ENCODE assay signal across 16 mouse cellular contexts in genomic region chr8:124631966-124632365, GRCm38 (mm10). TPM values are rescaled to one million over a fixed set of nuclear protein-coding genes. Genes with fewer than 3 reads are reported as not detected.
DNase-seq lines count a peak whose midpoint lies in the region; ATAC-seq and TF ChIP-seq lines count a peak whose summit lies in the region.
"Had no signal": no experiment of that assay in that cellular context is flagged by ENCODE, and none has a peak within 500 bp of the region (broad histone marks: within the 10 kb centered on the region; RNA-seq: fewer than 3 reads in every experiment).

No protein-coding gene starts in this region.

- peaks cover 29% of the 10 kb centered on the region for H3K4me1 ChIP-seq in heart, embryonic 16.5 days (ENCODE audit: control insufficient read depth, insufficient read depth, low read length)

- ATAC-seq in heart, embryonic 16.5 days (replicated peaks; ENCODE audit: extremely low read depth, insufficient read depth, low FRiP score) = no peak
- ATAC-seq: Patski had no signal

- no peaks in the 10 kb centered on the region for H3K9me3 ChIP-seq in heart, embryonic 16.5 days (replicated peaks; ENCODE audit: control insufficient read depth, low read length)
- H3K9me3 ChIP-seq: embryonic facial prominence, embryonic 12.5 days; limb, embryonic 15.5 days; midbrain, embryonic 12.5 days had no signal

- intact Hi-C loops in gastrocnemius, adult 2 months (cut with DNase I) = no loop called here
- intact Hi-C loops in gastrocnemius, postnatal 14 days (cut with DNase I; ENCODE audit: low total_unique reads) = no loop called here
- intact Hi-C loops in left cerebral cortex, adult 2 months (cut with DNase I) = no loop called here

- no peak for DNase-seq in gastrocnemius, adult 2 months
- no peak for DNase-seq in gastrocnemius, postnatal 14 days
- no peak for DNase-seq in left cerebral cortex, adult 2 months (ENCODE audit: extremely low spot score in 1 of 2, low spot score in 2 of 2)
- no peak for DNase-seq in left cerebral cortex, adult 8-10 months (ENCODE audit: low spot score in 2 of 2)
- DNase-seq in natural killer cell, adult 2 months (ENCODE audit: low spot score in 2 of 2) = no peak
- no peak for DNase-seq in layer of hippocampus, postnatal 25 days (ENCODE audit: extremely low spot score in 1 of 2, low spot score in 1 of 2)
- DNase-seq: adrenal gland, postnatal 10 days; B cell, adult 2 months; cerebellum, adult 18-20 months; gastrocnemius, postnatal 25 days had no signal

- no peak for TF ChIP-seq CTCF in gastrocnemius, adult 2 months (IDR thresholded peaks at IDR 0.05)
- TF ChIP-seq CTCF in left cerebral cortex, adult 2 months (IDR thresholded peaks at IDR 0.05) = no peak

- H3K27me3 ChIP-seq in heart, embryonic 16.5 days (ENCODE audit: control insufficient read depth, insufficient read depth, low read length) = no peaks in the 10 kb centered on the region
- H3K27me3 ChIP-seq in myocyte (ENCODE audit: control insufficient read depth, insufficient read depth, insufficient read length) = no peaks in the 10 kb centered on the region
- H3K27me3 ChIP-seq: embryonic facial prominence, embryonic 12.5 days; limb, embryonic 15.5 days; midbrain, embryonic 12.5 days; Patski had no signal

- TF ChIP-seq POLR2A in myocyte (IDR thresholded peaks at IDR 0.05; ENCODE audit: insufficient read length, low read depth) = no peak

- no peaks in the 10 kb centered on the region for H3K79me2 ChIP-seq in myocyte (ENCODE audit: control insufficient read depth, insufficient read depth)

- H3K4me3 ChIP-seq in gastrocnemius, adult 2 months = no peak overlapping the region
- H3K4me3 ChIP-seq in left cerebral cortex, adult 2 months = no peak overlapping the region
- H3K4me3 ChIP-seq in heart, embryonic 16.5 days (ENCODE audit: low read length) = no peak overlapping the region
- H3K4me3 ChIP-seq in myocyte = no peak overlapping the region
- H3K4me3 ChIP-seq: embryonic facial prominence, embryonic 12.5 days; limb, embryonic 15.5 days; midbrain, embryonic 12.5 days had no signal

- no peak overlapping the region for H3K9ac ChIP-seq in heart, embryonic 16.5 days (ENCODE audit: low read length)
- H3K9ac ChIP-seq: embryonic facial prominence, embryonic 12.5 days; limb, embryonic 15.5 days; midbrain, embryonic 12.5 days had no signal

- H3K36me3 ChIP-seq in heart, embryonic 16.5 days (ENCODE audit: control insufficient read depth, insufficient read depth) = peaks cover 16% of the 10 kb centered on the region
- H3K36me3 ChIP-seq in myocyte (ENCODE audit: control insufficient read depth, insufficient read depth) = peaks cover 13% of the 10 kb centered on the region

- H3K4me2 ChIP-seq in heart, embryonic 16.5 days (ENCODE audit: low read depth, low read length) = no peak overlapping the region
- no peak overlapping the region for H3K4me2 ChIP-seq in myocyte (ENCODE audit: low read depth)
- H3K4me2 ChIP-seq: embryonic facial prominence, embryonic 12.5 days; limb, embryonic 15.5 days; midbrain, embryonic 12.5 days had no signal

- H3ac ChIP-seq in myocyte (ENCODE audit: control insufficient read depth, insufficient read length) = no peak overlapping the region

- WGBS in heart, embryonic 16.5 days = 55% methylated on average over 7 of the region's 7 CpGs

- peak overlapping the region; percentile 69; the same call in 1 of the 2 replicates for H3K27ac ChIP-seq in gastrocnemius, adult 2 months
- peak overlapping the region; percentile 73 for H3K27ac ChIP-seq in left cerebral cortex, adult 2 months
- peak overlapping the region; percentile 97 for H3K27ac ChIP-seq in heart, embryonic 16.5 days (ENCODE audit: low read length)
- H3K27ac ChIP-seq: embryonic facial prominence, embryonic 12.5 days; limb, embryonic 15.5 days; midbrain, embryonic 12.5 days had no signal

TF ChIP-seq in myocyte, 11 proteins besides CTCF, POLR2A, EP300 and RAD21:
- TF ChIP-seq MAX (IDR thresholded peaks at IDR 0.05; ENCODE audit: low read depth) = no peak
- no peak for TF ChIP-seq TCF3 (IDR thresholded peaks at IDR 0.05; ENCODE audit: insufficient read length, low read depth)
- TF ChIP-seq E2F4 (IDR thresholded peaks at IDR 0.05; ENCODE audit: insufficient read depth) = no peak
- peak in 1 of 3 experiments; percentile 50 for TF ChIP-seq MYOG (IDR thresholded peaks at IDR 0.05; ENCODE audit: control insufficient read depth in 1 of 3, insufficient read depth in 1 of 3, insufficient read length in 2 of 3, low read depth in 2 of 3)
- TF ChIP-seq MYOD1 (IDR thresholded peaks at IDR 0.05; ENCODE audit: control insufficient read depth in 1 of 3, insufficient read length in 2 of 3, low read depth in 2 of 3) = peak in 2 of 3 experiments; percentile 12 to 73
- TF ChIP-seq REST (IDR thresholded peaks at IDR 0.05; ENCODE audit: insufficient read depth, insufficient read length) = no peak
- TF ChIP-seq TCF12 (IDR thresholded peaks at IDR 0.05; ENCODE audit: insufficient read depth, poor library complexity, severe bottlenecking) = no peak
- TF ChIP-seq POLR2AphosphoS2 (IDR thresholded peaks at IDR 0.05; ENCODE audit: insufficient read length, low read depth) = no peak

RNA-seq across cellular contexts. Expression of gene 2310022B05Rik, which starts 31.2 kb away (rescaled TPM):
- total RNA-seq in gastrocnemius, adult 2 months (2021) = 10 to 100 TPM; 10.4 to 17.3 TPM
- 10 to 100 TPM; 21.4 to 25.8 TPM for total RNA-seq in gastrocnemius, postnatal 14 days (2021)
- total RNA-seq in left cerebral cortex, adult 2 months (2021) = 10 to 100 TPM; 56.2 to 59.4 TPM
- 10 to 100 TPM; 68.8 to 73.0 (median 71.5) TPM for total RNA-seq in left cerebral cortex, adult 8-10 months (2022)
- polyA plus RNA-seq in heart, embryonic 16.5 days (2015; fragmentation: Nextera tagmentation; extraction: Ambion mirVana) = 39.3 and 47.7 TPM in 2 replicates
- 102 TPM for polyA plus RNA-seq in myocyte (2012; fragmentation: generic; extraction: Trizol)
- total RNA-seq in layer of hippocampus, postnatal 25 days (2021) = 10 to 100 TPM; 83.2 to 86.9 TPM

RNA-seq across cellular contexts. Expression of gene Capn9, which starts 56.1 kb away (rescaled TPM):
- total RNA-seq in gastrocnemius, adult 2 months (2021) = not detected
- under 1 TPM in 1 of 2 experiments, not detected in 1; 0.08 TPM for total RNA-seq in gastrocnemius, postnatal 14 days (2021)
- not detected for total RNA-seq in left cerebral cortex, adult 2 months (2021)
- total RNA-seq in left cerebral cortex, adult 8-10 months (2022) = under 1 TPM in 1 of 4 experiments, not detected in 3; 0.35 TPM
- polyA plus RNA-seq in heart, embryonic 16.5 days (2015; fragmentation: Nextera tagmentation; extraction: Ambion mirVana) = 0.16 and 0.39 TPM in 2 replicates
- polyA plus RNA-seq in myocyte (2012; fragmentation: generic; extraction: Trizol) = 0.04 TPM
- under 1 TPM; 0.17 to 0.40 TPM for total RNA-seq in layer of hippocampus, postnatal 25 days (2021)
- total RNA-seq: gastrocnemius, postnatal 25 days had no signal
- polyA plus RNA-seq: embryonic facial prominence, embryonic 12.5 days; Patski had no signal
